Mouse (Mus musculus) heart, embryonic 13.5 days (tissue): ENCODE results near the gene Lmna. TPM values are rescaled to one million over a fixed set of nuclear protein-coding genes. Genes with fewer than 3 reads are reported as not detected.
A peak's percentile ranks its signal among the peaks of the same experiment; 100 is the strongest.

ENCODE experiments used
- ATAC-seq: fragments of 200-750 bp; cut with Nextera tagmentation; 2 replicates; pipeline ENCODE4 v1.8.0; 2017; ENCODE audit warnings: moderate TSS enrichment; ENCODE audit not compliant: insufficient number of reproducible peaks, low FRiP score, low TSS enrichment; ENCODE audit errors: extremely low read depth
- H3K27ac ChIP-seq: fragments of 300-500 bp; sonication (generic); replicated peaks from 2 replicates; pipeline ENCODE4 v1.5.1; 2015; ENCODE audit warnings: moderate library complexity, mild to moderate bottlenecking, inconsistent platforms
- H3K27me3 ChIP-seq: fragments of 300-500 bp; sonication (generic); replicated peaks from 2 replicates; pipeline ENCODE4 v1.6.1; 2015; ENCODE audit warnings: mild to moderate bottlenecking, inconsistent platforms
- H3K36me3 ChIP-seq: fragments of 300-500 bp; sonication (generic); 2 replicates; pipeline ENCODE4 v1.6.1; 2015; ENCODE audit warnings: mild to moderate bottlenecking, inconsistent platforms
- H3K4me1 ChIP-seq: fragments of 300-500 bp; sonication (generic); 2 replicates; pipeline ENCODE4 v1.6.1; 2015; ENCODE audit warnings: inconsistent platforms
- H3K4me2 ChIP-seq: fragments of 300-500 bp; sonication (generic); 2 replicates; pipeline ENCODE4 v1.6.1; 2015; ENCODE audit warnings: inconsistent platforms, mild to moderate bottlenecking, moderate library complexity
- H3K4me3 ChIP-seq: fragments of 300-500 bp; sonication (generic); 2 replicates; pipeline ENCODE4 v1.5.1; 2015; ENCODE audit warnings: moderate library complexity, mild to moderate bottlenecking, inconsistent platforms
- H3K9ac ChIP-seq: fragments of 300-500 bp; sonication (generic); 2 replicates; pipeline ENCODE4 v1.6.1; 2015; ENCODE audit warnings: inconsistent platforms, mild to moderate bottlenecking, moderate library complexity
- H3K9me3 ChIP-seq: fragments of 300-500 bp; sonication (generic); 2 replicates; pipeline ENCODE4 v1.6.1; 2016; ENCODE audit warnings: inconsistent platforms
- WGBS: fragments of 180-500 bp; shearing (Covaris S2); methylation state at CpG from one replicate; pipeline ENCODE4 v1.1.7; 2015; ENCODE audit warnings: mixed read lengths; 5-methylcytosine and 5-hydroxymethylcytosine counted together
- polyA plus RNA-seq: library from polyadenylated mRNA; unstranded; fragments of >200 nt; fragmentation: Nextera tagmentation; extraction: Ambion mirVana; gene quantifications from 2 replicates; pipeline ENCODE4 v1.2.1, GENCODE M21; 2015

The Lmna gene
- polyA plus RNA-seq, 1 experiment from 2014 or later = 86.7 TPM

DNA sequence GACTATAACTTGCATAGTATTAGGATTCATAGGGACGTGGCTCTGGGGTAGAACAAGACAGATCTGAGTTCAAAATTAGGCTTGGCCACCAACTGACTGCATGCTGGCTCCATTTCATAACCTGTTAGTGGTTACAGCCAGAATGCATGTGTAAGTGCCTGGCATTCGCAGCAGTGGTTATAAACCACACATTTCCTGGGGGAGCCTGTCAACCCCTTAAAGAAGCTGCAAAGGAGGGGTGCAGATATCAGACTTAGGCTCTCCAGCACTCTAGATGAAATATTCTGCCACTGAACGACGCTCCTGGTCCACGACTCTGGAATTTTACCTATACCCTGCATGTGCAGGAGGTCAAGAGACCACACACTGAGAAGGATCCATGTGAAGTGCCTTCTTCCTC lies 57.5 kb downstream of the Lmna start:
- ATAC-seq = no peak
- peaks cover 86% of the 10 kb centered on the region for H3K27me3 ChIP-seq

DNA sequence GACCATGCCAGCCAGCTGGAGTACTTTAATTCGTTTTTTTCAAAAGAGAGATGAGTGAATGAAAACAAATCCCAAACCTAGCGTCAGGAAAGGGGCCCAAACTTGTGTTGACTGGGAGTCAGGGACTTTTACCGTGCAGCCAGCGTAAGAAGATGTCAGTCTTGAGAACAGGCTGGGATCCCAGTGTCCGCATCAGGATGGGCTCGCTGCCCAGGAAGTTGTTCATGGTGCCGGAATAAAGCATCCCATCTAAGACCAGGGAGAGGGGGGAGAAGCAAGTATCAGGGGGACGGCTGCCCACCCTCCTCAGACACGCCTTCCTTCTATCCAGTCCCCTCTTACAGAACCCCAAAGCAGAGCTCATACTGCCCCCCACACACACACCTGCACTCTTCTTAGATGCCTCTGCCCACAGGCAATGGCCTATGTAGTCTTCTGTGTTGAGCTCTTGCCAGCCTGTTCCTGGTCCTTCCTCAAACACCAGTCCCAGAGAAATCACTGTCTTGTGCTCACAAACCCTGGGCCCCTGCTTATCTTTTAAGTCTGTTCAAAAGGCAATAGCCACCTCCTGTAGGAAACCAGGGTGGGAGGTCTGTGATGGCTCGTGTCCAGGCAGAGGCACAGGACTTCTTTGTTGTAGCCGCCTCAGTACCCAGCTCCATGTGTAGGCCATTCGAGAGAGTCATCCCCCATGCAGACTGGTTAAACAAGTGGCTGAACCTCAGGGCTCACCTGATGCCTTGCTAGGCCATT lies 59.2 kb downstream of the Lmna start:
- WGBS = 66% methylated on average over 12 of the region's 12 CpGs

More for the DNA sequence above, 57.5 kb downstream of the Lmna start:
- Histone ChIP-seq H3K4me1 (peaks cover 27% of the 10 kb centered on the region), H3K9me3 (no peaks in the 10 kb centered on the region), H3K4me3 (no peak overlapping the region), H3K36me3 (no peaks in the 10 kb centered on the region), H3K9ac (no peak overlapping the region), H3K4me2 (no peak overlapping the region), H3K27ac (no peak overlapping the region)
- WGBS = 61% methylated on average over 5 of the region's 5 CpGs

DNA sequence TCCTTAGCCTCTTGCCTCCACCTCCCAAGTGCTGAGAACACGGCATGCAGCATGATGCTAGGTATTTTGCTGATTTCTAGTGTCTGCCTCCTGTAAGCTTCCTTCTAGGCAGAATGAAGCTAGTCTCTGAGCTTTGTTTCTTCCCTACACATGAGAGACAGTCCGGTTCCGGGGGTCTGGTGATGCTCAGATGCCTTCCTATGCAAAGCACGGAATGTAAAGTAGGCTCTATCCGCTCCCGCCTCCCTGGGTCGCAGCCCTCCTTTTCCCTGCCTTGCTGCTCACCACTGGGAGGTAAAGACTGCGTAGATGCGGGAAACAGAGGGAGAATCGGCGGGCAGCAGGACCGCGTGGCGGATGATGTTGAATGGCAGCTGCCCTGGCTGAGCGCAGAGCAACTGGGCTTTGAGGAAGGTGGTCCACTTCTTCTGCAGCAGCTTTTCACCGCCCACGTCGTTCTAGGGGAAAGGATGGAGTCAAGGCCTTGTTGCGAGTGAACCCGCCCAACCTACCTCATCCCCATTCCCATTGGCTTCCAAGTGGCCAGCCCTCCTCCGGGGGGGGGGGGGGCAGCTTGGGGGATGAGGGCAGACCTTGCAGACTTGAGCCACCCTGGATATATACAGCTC lies 60.2 kb downstream of the Lmna start:
- ATAC-seq = no peak
- H3K4me3 ChIP-seq = peak overlapping the region; percentile 34
- peaks cover 25% of the 10 kb centered on the region for H3K4me1 ChIP-seq
- H3K27me3 ChIP-seq = peaks cover 69% of the 10 kb centered on the region
- 9% methylated on average over 21 of the region's 21 CpGs for WGBS
- H3K9me3 ChIP-seq = no peaks in the 10 kb centered on the region
- H3K27ac ChIP-seq = no peak overlapping the region
- H3K36me3 ChIP-seq = no peaks in the 10 kb centered on the region
- H3K9ac ChIP-seq = peak overlapping the region; percentile 63; the same call in 1 of the 2 replicates
- peak overlapping the region; percentile 64 for H3K4me2 ChIP-seq

More for the DNA sequence above, 59.2 kb downstream of the Lmna start:
- Histone ChIP-seq H3K9ac (no peak overlapping the region), H3K9me3 (no peaks in the 10 kb centered on the region), H3K36me3 (no peaks in the 10 kb centered on the region), H3K27ac (no peak overlapping the region), H3K27me3 (peaks cover 74% of the 10 kb centered on the region), H3K4me3 (no peak overlapping the region), H3K4me2 (no peak overlapping the region), H3K4me1 (peaks cover 31% of the 10 kb centered on the region)
- no peak for ATAC-seq

DNA sequence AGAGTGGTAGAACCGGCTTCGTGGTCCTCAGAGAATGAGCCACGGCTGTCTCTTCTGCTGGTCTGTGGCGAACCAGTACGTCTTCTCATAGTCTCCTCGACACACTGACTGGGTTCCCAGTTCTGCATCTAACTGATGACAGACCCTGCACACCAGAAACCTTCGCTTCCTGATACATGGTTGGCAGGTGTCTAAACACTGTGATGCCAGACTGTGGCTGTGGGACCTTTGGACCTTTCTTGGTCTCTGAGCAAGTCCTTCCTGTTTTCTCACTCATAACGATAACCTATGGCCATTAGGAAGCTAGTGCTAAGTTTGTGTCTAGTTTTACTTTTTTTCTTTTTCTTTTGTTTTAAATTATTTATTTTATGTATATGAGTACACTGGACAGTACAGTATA lies 61.3 kb downstream of the Lmna start:
- Histone ChIP-seq H3K4me3 (no peak overlapping the region), H3K27me3 (peaks cover 58% of the 10 kb centered on the region), H3K4me1 (peaks cover 25% of the 10 kb centered on the region), H3K9ac (no peak overlapping the region), H3K9me3 (no peaks in the 10 kb centered on the region), H3K4me2 (no peak overlapping the region), H3K36me3 (no peaks in the 10 kb centered on the region), H3K27ac (no peak overlapping the region)
- no peak for ATAC-seq
- 87% methylated on average over 8 of the region's 8 CpGs for WGBS

DNA sequence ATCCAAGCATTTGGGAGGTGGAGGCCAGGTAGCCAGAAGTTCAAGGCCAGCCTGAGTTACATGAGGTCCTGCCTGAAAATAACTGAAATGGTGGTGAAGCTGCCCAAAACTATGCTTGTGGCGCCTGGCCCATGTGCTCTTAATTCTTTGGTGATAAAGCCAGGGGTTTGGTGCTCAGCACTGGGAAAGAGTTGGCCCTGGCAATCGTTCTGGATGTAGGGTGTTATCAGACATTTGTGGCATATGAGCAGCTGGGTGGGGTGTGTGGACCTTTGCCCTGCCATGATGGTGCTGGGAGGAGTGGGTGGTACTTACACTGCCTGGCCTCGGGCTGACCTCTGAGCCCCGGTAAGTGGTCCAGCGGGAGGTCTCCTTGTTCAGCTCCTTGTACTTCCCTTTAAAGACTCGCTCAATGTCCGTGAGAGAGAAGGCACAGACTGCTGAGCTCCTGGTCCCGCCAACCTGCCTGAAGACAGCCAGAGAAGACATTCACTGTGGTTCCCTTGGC lies 62.0 kb downstream of the Lmna start:
- Histone ChIP-seq H3K36me3 (no peaks in the 10 kb centered on the region), H3K27me3 (peaks cover 51% of the 10 kb centered on the region), H3K4me3 (no peak overlapping the region), H3K9me3 (no peaks in the 10 kb centered on the region), H3K9ac (no peak overlapping the region), H3K4me2 (no peak overlapping the region), H3K27ac (no peak overlapping the region), H3K4me1 (peaks cover 25% of the 10 kb centered on the region)
- ATAC-seq = no peak
- 47% methylated on average over 8 of the region's 8 CpGs for WGBS

DNA sequence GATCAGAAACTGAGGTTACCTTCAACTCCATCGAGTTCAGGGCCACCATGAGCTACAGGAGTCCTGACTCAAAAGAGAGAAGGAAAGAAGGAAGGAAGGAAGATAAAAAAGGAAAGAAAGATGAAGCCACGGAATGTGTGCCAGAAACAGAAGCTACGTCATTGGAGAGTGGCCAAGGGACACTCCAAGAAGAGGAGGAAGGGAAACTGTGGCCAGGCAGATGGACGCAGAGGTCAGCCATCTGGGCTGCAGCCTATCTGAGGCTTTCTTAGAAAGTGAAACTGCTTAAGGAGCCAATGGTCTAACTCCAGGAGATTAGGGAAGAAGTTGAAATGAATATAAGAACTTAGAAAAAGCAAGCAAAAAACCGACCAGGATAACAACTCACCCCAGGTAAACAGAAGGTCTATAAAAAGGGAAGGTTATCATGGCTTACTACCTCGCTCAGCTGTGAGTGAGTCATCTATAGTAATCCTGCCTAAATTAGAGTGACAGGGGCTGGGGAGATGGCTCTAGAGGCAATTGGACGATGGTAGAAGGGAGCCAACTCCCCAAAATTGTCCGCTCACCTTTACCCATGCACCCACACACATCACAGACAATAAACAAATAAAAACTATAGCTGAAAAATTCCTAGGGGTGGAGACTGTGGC lies 63.2 kb downstream of the Lmna start:
- no peak overlapping the region for H3K4me2 ChIP-seq

DNA sequence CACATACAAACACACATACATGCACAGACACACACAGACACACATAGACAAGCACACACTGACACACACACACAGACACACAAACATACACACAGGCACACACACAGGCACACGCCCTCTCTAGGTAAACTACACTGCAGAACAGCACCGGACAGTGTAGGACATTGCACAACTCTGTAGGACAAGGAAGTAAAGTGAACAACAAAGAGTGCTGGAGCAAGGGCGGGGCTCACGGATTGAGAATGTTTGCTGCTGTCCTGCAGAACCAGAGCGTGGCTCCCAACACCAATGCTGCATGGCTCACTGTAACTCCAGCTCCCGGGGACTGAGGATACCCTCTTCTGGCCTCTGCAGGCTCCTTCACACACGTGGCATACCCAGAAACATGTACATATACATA lies 66.9 kb downstream of the Lmna start:
- 61% methylated on average over 7 of the region's 7 CpGs for WGBS

More for the DNA sequence above, 63.2 kb downstream of the Lmna start:
- Histone ChIP-seq H3K4me1 (peaks cover 25% of the 10 kb centered on the region), H3K9me3 (no peaks in the 10 kb centered on the region), H3K9ac (no peak overlapping the region), H3K27ac (no peak overlapping the region), H3K36me3 (no peaks in the 10 kb centered on the region), H3K27me3 (peaks cover 40% of the 10 kb centered on the region), H3K4me3 (no peak overlapping the region)
- 45% methylated on average over 8 of the region's 8 CpGs for WGBS
- ATAC-seq = no peak

DNA sequence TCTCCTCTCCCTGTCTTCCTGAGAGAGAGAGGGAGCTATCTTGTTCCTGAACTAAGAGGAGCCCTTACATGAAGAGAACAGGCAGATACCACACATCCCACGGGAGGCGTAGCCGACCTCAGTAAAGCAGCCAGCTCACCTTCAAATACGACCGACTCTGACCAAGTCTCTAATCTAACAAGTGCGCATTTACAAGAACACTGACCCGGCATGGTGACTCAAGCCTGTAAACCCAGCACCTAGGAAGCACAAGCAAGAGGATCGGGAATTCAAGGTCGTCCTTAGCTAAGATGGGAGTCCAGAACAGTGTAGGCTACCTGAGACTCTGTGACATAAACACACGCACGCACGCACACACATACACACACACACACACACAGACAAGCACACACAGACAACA lies 67.3 kb downstream of the Lmna start:
- no peaks in the 10 kb centered on the region for H3K9me3 ChIP-seq
- H3K4me3 ChIP-seq = no peak overlapping the region
- H3K4me2 ChIP-seq = no peak overlapping the region
- no peak overlapping the region for H3K27ac ChIP-seq
- H3K9ac ChIP-seq = no peak overlapping the region
- WGBS = 69% methylated on average over 12 of the region's 12 CpGs
- H3K27me3 ChIP-seq = peaks cover 19% of the 10 kb centered on the region; the same call in 1 of the 2 replicates
- ATAC-seq = no peak
- peaks cover 30% of the 10 kb centered on the region for H3K4me1 ChIP-seq
- H3K36me3 ChIP-seq = no peaks in the 10 kb centered on the region

More for the DNA sequence above, 66.9 kb downstream of the Lmna start:
- Histone ChIP-seq H3K9me3 (no peaks in the 10 kb centered on the region), H3K36me3 (no peaks in the 10 kb centered on the region), H3K27ac (no peak overlapping the region), H3K27me3 (peaks cover 19% of the 10 kb centered on the region; the same call in 1 of the 2 replicates), H3K4me1 (peaks cover 30% of the 10 kb centered on the region), H3K4me3 (no peak overlapping the region), H3K4me2 (no peak overlapping the region), H3K9ac (no peak overlapping the region)
- ATAC-seq = no peak

DNA sequence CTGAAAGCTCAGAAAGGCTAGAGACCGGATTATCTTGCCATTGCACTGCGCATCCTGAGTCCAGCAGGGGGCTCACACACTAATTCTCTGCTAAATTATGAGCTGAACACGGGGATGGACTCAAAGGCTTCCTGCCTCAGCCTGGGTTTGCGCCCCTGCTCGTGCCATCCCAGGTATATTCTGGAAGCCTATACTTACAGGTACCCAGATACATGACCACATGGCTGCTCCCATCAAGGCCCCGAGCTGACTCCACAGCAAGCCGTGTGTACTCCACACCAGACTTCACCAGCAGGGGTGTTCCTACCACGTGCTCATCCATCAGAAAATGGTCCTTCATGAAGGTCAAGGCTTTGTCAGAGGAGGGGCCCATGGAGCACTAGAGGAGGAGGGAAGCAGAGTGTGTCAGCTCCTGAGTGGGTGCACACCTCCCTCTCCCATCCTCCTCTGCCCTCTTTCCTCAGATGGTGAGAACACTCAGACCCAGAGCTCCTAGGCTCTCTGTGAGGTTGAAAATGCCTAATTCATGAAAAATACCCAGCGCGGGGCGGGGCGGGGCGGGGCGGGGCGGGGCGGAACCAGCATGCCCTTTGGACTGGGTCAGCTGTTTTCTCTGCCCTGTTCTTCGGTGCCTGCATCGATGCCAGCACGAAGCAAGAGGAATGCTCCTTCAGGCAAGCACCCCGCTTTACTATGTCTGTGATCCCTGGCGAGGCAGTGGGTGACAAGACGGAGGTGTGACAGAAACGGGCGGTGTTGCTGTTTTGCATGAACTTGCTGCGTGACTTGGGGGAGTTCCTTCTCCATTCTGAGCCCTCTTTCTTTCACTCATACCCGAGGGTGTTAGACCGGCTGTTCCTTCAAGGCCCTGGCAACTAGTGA lies 69.0 kb downstream of the Lmna start:
- Histone ChIP-seq H3K9ac (peak overlapping the region; percentile 75), H3K4me2 (peak overlapping the region; percentile 66), H3K4me1 (peaks cover 37% of the 10 kb centered on the region), H3K36me3 (no peaks in the 10 kb centered on the region), H3K27ac (no peak overlapping the region), H3K4me3 (peak overlapping the region; percentile 35), H3K27me3 (peaks cover 14% of the 10 kb centered on the region; the same call in 1 of the 2 replicates), H3K9me3 (no peaks in the 10 kb centered on the region)
- 17% methylated on average over 27 of the region's 27 CpGs for WGBS
- ATAC-seq = no peak

DNA sequence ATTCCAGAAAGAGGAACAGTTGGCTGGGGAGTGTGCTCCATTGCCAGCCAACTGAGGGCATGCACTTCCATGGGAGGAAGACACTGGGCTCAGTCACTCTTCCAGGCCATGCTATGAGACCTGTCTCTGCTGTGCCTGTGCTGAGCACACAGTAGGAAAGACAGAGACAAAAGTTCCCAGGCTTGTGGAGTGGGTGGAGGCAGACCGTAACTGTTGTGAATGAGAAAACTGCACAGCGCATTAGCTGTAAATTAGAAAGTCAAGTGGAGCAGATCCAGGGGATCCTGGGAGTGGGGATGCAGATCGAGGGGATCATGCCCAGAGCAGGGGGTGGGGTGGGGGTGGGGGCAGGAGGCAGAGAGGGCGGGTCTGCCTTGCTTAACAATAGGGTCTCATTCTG lies 70.2 kb downstream of the Lmna start:
- Histone ChIP-seq H3K4me3 (no peak overlapping the region), H3K27me3 (peaks cover 12% of the 10 kb centered on the region; the same call in 1 of the 2 replicates), H3K4me1 (peaks cover 37% of the 10 kb centered on the region), H3K9ac (no peak overlapping the region), H3K9me3 (no peaks in the 10 kb centered on the region), H3K4me2 (no peak overlapping the region), H3K27ac (no peak overlapping the region), H3K36me3 (no peaks in the 10 kb centered on the region)
- no peak for ATAC-seq
- WGBS = 72% methylated on average over 4 of the region's 4 CpGs
